Comparison of ENCODE assay signal across 14 mouse cellular contexts in the genomic region with DNA sequence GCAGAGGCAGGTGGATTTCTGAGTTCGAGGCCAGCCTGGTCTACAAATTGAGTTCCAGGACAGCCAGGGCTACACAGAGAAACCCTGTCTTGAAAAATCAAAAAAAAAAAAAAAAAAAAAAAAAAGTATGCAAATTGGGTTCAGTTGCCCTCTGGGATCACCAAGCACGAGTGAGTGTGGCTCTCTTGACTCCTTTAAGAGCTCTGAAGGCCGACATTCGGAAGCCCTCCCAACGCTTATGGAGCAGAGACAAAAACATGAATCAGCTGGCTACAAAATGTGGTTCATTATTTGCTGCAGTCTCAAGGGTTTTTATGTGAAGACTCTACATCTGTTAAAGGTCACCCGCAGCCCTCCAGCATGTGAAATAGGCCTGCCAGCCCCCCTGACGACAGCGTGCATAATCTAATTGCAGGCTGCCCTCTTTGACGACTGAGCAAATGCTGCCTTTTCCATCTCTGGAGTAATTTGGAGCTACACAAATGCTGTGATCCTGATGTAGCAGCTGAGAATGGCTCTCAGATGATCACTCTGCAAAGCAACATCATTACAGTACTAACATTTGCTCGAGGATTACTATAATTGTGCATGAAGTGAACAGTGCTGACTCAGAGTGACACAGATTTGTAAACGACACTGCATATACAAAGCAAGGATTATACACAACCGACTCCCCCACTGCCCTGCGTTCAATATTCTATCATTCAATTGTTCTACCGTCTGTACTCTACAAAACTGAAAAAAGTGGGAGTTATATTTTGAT. TPM values are rescaled to one million over a fixed set of nuclear protein-coding genes. Genes with fewer than 3 reads are reported as not detected.
A peak's percentile ranks its signal among the peaks of the same experiment; 100 is the strongest.
DNase-seq lines count a peak whose midpoint lies in the region; ATAC-seq and TF ChIP-seq lines count a peak whose summit lies in the region.
"Had no signal": no experiment of that assay in that cellular context is flagged by ENCODE, and none has a peak within 500 bp of the region (broad histone marks: within the 10 kb centered on the region; RNA-seq: fewer than 3 reads in every experiment).

No protein-coding gene starts in this region.

- peak; percentile 84 for ATAC-seq in forebrain, embryonic 12.5 days (ENCODE audit: low FRiP score)

- no peak for TF ChIP-seq POLR2A in olfactory bulb, adult 2 months (IDR thresholded peaks at IDR 0.05; ENCODE audit: insufficient read depth, low read depth, low read length)

- H3K27ac ChIP-seq in forebrain, embryonic 12.5 days, result peak overlapping the region; percentile 56; the same call in 1 of the 2 replicates
- H3K27ac ChIP-seq in olfactory bulb, adult 2 months (ENCODE audit: insufficient read depth, low read depth, low read length), result peak overlapping the region; percentile 73
- H3K27ac ChIP-seq: liver, embryonic 13.5 days had no signal

- intact Hi-C loops in left cerebral cortex, postnatal 36 days (cut with DNase I), result no loop called here

- peaks cover 16% of the 10 kb centered on the region; the same call in 1 of the 2 replicates for H3K27me3 ChIP-seq in forebrain, embryonic 12.5 days
- H3K27me3 ChIP-seq: liver, embryonic 13.5 days had no signal

- peak; percentile 17 for DNase-seq in left cerebral cortex, adult 11 months (ENCODE audit: low spot score)
- no peak for DNase-seq in left cerebral cortex, postnatal 36 days (ENCODE audit: low spot score in 2 of 2)
- peak; percentile 36 for DNase-seq in mesoderm, embryonic 11.5 days (ENCODE audit: low read depth, low spot score)
- no peak for DNase-seq in gastrocnemius, postnatal 4 days (ENCODE audit: low spot score in 2 of 2)
- DNase-seq in spleen, postnatal 14 days (ENCODE audit: low spot score in 2 of 2), result no peak
- DNase-seq in right cerebral cortex, postnatal 10 days (ENCODE audit: low spot score in 2 of 2), result no peak
- DNase-seq: liver, embryonic 13.5 days; right cerebral cortex, postnatal 14 days had no signal

- WGBS in forebrain, embryonic 12.5 days, result 40% methylated on average over 14 of the region's 14 CpGs
- 16% methylated on average over 14 of the region's 14 CpGs for WGBS in olfactory bulb, adult 2 months

- H3K9ac ChIP-seq in forebrain, embryonic 12.5 days, result no peak overlapping the region
- H3K9ac ChIP-seq: liver, embryonic 13.5 days had no signal

- peaks cover 13% of the 10 kb centered on the region for H3K4me1 ChIP-seq in forebrain, embryonic 12.5 days
- H3K4me1 ChIP-seq in olfactory bulb, adult 2 months (ENCODE audit: control insufficient read depth, insufficient read depth, low read length), result peaks cover 8% of the 10 kb centered on the region
- H3K4me1 ChIP-seq: liver, embryonic 13.5 days had no signal

- no peak overlapping the region for H3K4me2 ChIP-seq in forebrain, embryonic 12.5 days
- H3K4me2 ChIP-seq: liver, embryonic 13.5 days had no signal

- H3K9me3 ChIP-seq in forebrain, embryonic 12.5 days, result no peaks in the 10 kb centered on the region
- H3K9me3 ChIP-seq: liver, embryonic 13.5 days; megakaryocyte, embryonic 14.5 days had no signal

- no peak for TF ChIP-seq CTCF in olfactory bulb, adult 2 months (IDR thresholded peaks at IDR 0.05; ENCODE audit: insufficient read depth, low read depth, low read length)

- no peak overlapping the region for H3K4me3 ChIP-seq in forebrain, embryonic 12.5 days (replicated peaks)
- no peak overlapping the region for H3K4me3 ChIP-seq in olfactory bulb, adult 2 months (ENCODE audit: insufficient read depth, low read depth, low read length)
- H3K4me3 ChIP-seq: liver, embryonic 13.5 days; megakaryocyte, embryonic 14.5 days had no signal

- H3K36me3 ChIP-seq in forebrain, embryonic 12.5 days (replicated peaks), result no peaks in the 10 kb centered on the region
- H3K36me3 ChIP-seq: liver, embryonic 13.5 days had no signal

RNA-seq across cellular contexts. Expression of gene Hist1h2aa, which starts 15.4 kb away (rescaled TPM):
- not detected for total RNA-seq in left cerebral cortex, postnatal 36 days (2021)
- not detected in 2 replicates for polyA plus RNA-seq in forebrain, embryonic 12.5 days (2016; fragmentation: Nextera tagmentation; extraction: Ambion mirVana)
- not detected in 2 replicates for polyA plus RNA-seq in olfactory bulb, adult 2 months (2012; ENCODE audit: insufficient read depth, insufficient read length, low replicate concordance, missing spikeins)
- total RNA-seq in gastrocnemius, postnatal 4 days (2021), result not detected
- total RNA-seq: layer of hippocampus, adult 8-10 months had no signal
- polyA plus RNA-seq: intestine, embryonic 14.5 days; liver, embryonic 13.5 days had no signal

RNA-seq across cellular contexts. Expression of gene Hist1h2ba, which starts 15.7 kb away (rescaled TPM):
- total RNA-seq in left cerebral cortex, postnatal 36 days (2021), result not detected
- not detected in 2 replicates for polyA plus RNA-seq in forebrain, embryonic 12.5 days (2016; fragmentation: Nextera tagmentation; extraction: Ambion mirVana)
- not detected in 2 replicates for polyA plus RNA-seq in olfactory bulb, adult 2 months (2012; ENCODE audit: insufficient read depth, insufficient read length, low replicate concordance, missing spikeins)
- not detected for total RNA-seq in gastrocnemius, postnatal 4 days (2021)
- total RNA-seq: layer of hippocampus, adult 8-10 months had no signal
- polyA plus RNA-seq: intestine, embryonic 14.5 days; liver, embryonic 13.5 days had no signal

RNA-seq across cellular contexts. Expression of gene Slc17a4, which starts 34.9 kb away (rescaled TPM):
- total RNA-seq in left cerebral cortex, postnatal 36 days (2021), result not detected
- polyA plus RNA-seq in forebrain, embryonic 12.5 days (2016; fragmentation: Nextera tagmentation; extraction: Ambion mirVana), result not detected in 2 replicates
- not detected in 2 replicates for polyA plus RNA-seq in olfactory bulb, adult 2 months (2012; ENCODE audit: insufficient read depth, insufficient read length, low replicate concordance, missing spikeins)
- not detected for total RNA-seq in gastrocnemius, postnatal 4 days (2021)
- total RNA-seq: layer of hippocampus, adult 8-10 months had no signal
- polyA plus RNA-seq: testis, adult 2 months had no signal

RNA-seq across cellular contexts. Expression of gene Scgn, which starts 41.3 kb away (rescaled TPM):
- 1 to 10 TPM in 1 of 2 experiments, not detected in 1; 1.0 TPM for total RNA-seq in left cerebral cortex, postnatal 36 days (2021)
- 1.5 and 1.9 TPM in 2 replicates for polyA plus RNA-seq in forebrain, embryonic 12.5 days (2016; fragmentation: Nextera tagmentation; extraction: Ambion mirVana)
- not detected in 2 replicates for polyA plus RNA-seq in olfactory bulb, adult 2 months (2012; ENCODE audit: insufficient read depth, insufficient read length, low replicate concordance, missing spikeins)
- total RNA-seq in gastrocnemius, postnatal 4 days (2021), result not detected
- polyA plus RNA-seq: liver, embryonic 13.5 days had no signal

Comparison
In these comparisons a context has a peak if more than half of its experiments do, and no peak if none do; other contexts are left out.
1. DNase-seq: peak in left cerebral cortex, adult 11 months (single experiment) and mesoderm, embryonic 11.5 days (single experiment); none in left cerebral cortex, postnatal 36 days (0 of 2), gastrocnemius, postnatal 4 days (0 of 2), spleen, postnatal 14 days (0 of 2) and right cerebral cortex, postnatal 10 days (0 of 2).